Mouse (Mus musculus) forebrain, embryonic 15.5 days (tissue): ENCODE data around the gene Vmn1r79. TPM values are rescaled to one million over a fixed set of nuclear protein-coding genes. Genes with fewer than 3 reads are reported as not detected.
"Not testable (repeated sequence)": the region's sequence is repeated elsewhere in the genome, so short reads cannot be mapped to it uniquely, and the experiment has no call there.

Experiments
- ATAC-seq: fragments of 200-750 bp; cut with Nextera tagmentation; replicated peaks from 2 replicates; pipeline ENCODE4 v1.8.0; 2017; ENCODE audit warnings: mild to moderate bottlenecking, moderate TSS enrichment, moderate library complexity
- H3K27ac ChIP-seq: fragments of 300-500 bp; sonication (generic); replicated peaks from 2 replicates; pipeline ENCODE4 v1.5.1; 2015; ENCODE audit warnings: mild to moderate bottlenecking, inconsistent platforms
- H3K27me3 ChIP-seq: fragments of 300-500 bp; sonication (generic); 2 replicates; pipeline ENCODE4 v1.6.1; 2015; ENCODE audit warnings: inconsistent platforms
- H3K36me3 ChIP-seq: fragments of 300-500 bp; sonication (generic); 2 replicates; pipeline ENCODE4 v1.6.1; 2015; ENCODE audit warnings: mild to moderate bottlenecking, inconsistent platforms
- H3K4me1 ChIP-seq: fragments of 300-500 bp; sonication (generic); 2 replicates; pipeline ENCODE4 v1.6.1; 2015; ENCODE audit warnings: inconsistent platforms
- H3K4me2 ChIP-seq: fragments of 300-500 bp; sonication (generic); replicated peaks from 2 replicates; pipeline ENCODE4 v1.6.1; 2015; ENCODE audit warnings: mild to moderate bottlenecking, inconsistent platforms
- H3K4me3 ChIP-seq: fragments of 300-500 bp; sonication (generic); 2 replicates; pipeline ENCODE4 v1.5.1; 2015; ENCODE audit warnings: mild to moderate bottlenecking, inconsistent platforms
- H3K9ac ChIP-seq: fragments of 300-500 bp; sonication (generic); replicated peaks from 2 replicates; pipeline ENCODE4 v1.6.1; 2015; ENCODE audit warnings: mild to moderate bottlenecking, inconsistent platforms
- H3K9me3 ChIP-seq: fragments of 300-500 bp; sonication (generic); 2 replicates; pipeline ENCODE4 v1.6.1; 2016; ENCODE audit warnings: inconsistent platforms
- WGBS: fragments of 180-500 bp; shearing (Covaris S2); methylation state at CpG from one replicate; pipeline ENCODE4 v1.1.7; 2015; ENCODE audit warnings: mixed read lengths; 5-methylcytosine and 5-hydroxymethylcytosine counted together
- polyA plus RNA-seq: library from polyadenylated mRNA; unstranded; fragments of >200 nt; fragmentation: Nextera tagmentation; extraction: Ambion mirVana; gene quantifications from 2 replicates; pipeline ENCODE4 v1.2.1, GENCODE M21; 2015

Vmn1r79 gene
- not detected in 2 replicates for polyA plus RNA-seq

DNA sequence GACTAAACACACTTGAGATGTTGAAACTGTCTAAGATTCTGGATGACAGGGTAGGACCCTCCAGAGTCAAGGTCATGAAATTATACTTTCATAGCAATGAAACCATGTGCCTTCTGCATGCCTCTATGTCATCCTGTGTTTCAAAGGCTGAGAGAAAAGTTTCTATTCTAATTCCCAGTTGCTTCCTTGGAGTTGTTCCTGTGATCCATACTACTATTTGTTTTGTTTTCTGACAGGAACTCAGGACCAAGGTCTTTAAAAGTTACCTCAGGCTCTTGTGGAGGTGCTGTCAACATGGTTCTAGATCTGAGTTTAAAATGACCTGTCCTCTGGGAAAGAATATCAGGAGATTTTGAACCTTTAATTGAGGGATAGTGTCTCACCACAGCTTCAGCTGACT, at the start of gene Vmn1r79:
Gene Vmn1r79, plus strand, starts transcription at position 301 of the 400 bp plus-strand sequence.
- H3K36me3 ChIP-seq, H3K4me2 ChIP-seq, ATAC-seq, H3K9ac ChIP-seq, H3K4me3 ChIP-seq, H3K4me1 ChIP-seq, H3K27ac ChIP-seq, H3K9me3 ChIP-seq, H3K27me3 ChIP-seq: not testable (repeated sequence)

DNA sequence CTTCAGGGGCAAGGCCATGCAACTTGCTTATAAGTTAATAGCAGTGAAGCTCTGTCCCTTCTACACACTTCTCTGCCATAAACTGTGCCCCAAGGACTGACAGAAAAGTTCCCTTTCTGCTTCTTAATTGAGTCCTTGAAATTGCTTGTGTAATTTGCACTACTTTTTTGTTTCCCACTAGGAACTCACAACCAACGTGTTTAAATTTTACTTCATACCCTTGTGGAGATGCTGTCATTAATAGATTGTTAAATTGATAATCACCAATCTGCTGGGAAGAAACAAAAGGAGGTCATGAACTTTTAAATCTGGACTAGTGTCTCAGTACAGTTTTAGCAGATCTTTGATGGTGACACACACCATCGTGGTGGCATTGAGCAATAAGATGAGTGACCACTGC, 21.1 kb upstream of the Vmn1r79 start, which contains the start of gene Vmn1r78:
Gene Vmn1r78, plus strand, starts transcription at position 301 of the 400 bp plus-strand sequence.
- no peak within 1 kb of the TSS for H3K4me2 ChIP-seq
- no peak within 1 kb of the TSS for H3K9ac ChIP-seq
- ATAC-seq, result no peak
- WGBS, result 69% methylated on average over 2 of the region's 2 CpGs
- H3K9me3 ChIP-seq, result peaks cover 3% of the 10 kb centered on the region; the same call in 1 of the 2 replicates
- no peaks in the 10 kb centered on the region for H3K27me3 ChIP-seq
- H3K4me3 ChIP-seq, result no peak within 1 kb of the TSS
- H3K36me3 ChIP-seq, result no peaks in the 10 kb centered on the region
- H3K4me1 ChIP-seq, result no peaks in the 10 kb centered on the region
- H3K27ac ChIP-seq, result no peak within 1 kb of the TSS

DNA sequence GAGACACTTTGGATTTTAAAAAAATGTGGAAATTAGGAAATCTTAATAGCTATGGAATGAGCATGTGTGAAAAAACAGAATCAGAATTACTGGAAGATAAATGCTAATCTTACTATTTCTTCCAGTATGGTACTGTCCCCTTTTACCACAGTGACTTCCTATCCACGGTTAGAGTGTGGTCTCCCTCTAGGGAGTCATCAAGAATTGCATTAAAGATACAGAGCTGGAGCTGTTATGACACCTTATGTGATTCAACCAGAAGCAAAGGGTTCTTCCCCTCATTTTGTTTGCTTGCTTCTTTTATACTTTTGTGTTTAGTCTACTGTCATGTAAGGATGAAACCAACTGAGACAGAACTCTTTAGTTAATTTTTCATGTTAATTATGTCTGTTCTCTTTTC, 14.6 kb upstream of the Vmn1r79 start:
- not testable (repeated sequence) for H3K9ac ChIP-seq, H3K4me1 ChIP-seq, H3K9me3 ChIP-seq, ATAC-seq, H3K4me3 ChIP-seq, H3K27me3 ChIP-seq, H3K4me2 ChIP-seq, H3K27ac ChIP-seq, H3K36me3 ChIP-seq
- 50% methylated on average over 1 of the region's 1 CpGs for WGBS

DNA sequence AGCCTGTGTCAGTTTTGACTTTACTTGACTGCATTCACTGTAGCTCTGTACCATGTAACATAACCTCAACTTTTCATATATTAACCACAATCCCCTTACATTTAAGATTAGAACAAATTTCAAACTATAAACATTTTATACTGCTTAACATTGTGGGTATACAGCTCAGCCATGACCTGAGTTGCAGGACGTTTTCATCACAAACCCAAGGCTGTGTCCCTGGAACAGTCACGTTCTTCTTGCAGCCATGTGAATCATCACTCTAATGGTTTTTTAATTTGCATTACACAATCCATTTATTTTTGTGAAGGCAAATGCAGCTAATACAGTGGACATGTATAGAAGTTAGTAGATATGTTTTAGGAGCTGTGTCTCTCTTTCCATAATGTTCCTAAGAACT, 1.8 kb downstream of the Vmn1r79 start:
- H3K4me3 ChIP-seq, H3K27ac ChIP-seq, H3K4me1 ChIP-seq, H3K9ac ChIP-seq, H3K27me3 ChIP-seq, H3K9me3 ChIP-seq, H3K36me3 ChIP-seq, ATAC-seq, H3K4me2 ChIP-seq: not testable (repeated sequence)
- WGBS, result 63% methylated on average over 2 of the region's 2 CpGs

DNA sequence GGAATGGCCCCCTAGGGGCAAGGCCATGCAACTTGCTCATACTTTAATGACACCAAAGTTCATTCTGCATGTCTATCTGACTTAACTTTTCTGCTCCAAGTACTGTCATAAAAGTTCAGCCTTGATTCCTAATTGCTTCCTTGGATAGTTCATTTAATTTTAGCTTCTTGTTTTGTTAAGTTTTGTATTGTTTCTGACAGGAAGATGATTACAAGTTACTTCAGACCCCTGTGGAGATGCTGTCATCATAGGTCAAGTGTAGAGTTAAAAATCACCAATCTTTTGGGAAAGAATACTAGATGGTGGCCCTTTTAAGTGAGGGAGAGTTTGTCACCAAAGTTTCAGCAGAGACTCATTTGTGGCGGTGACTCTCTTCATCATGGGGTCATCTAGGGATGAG, 17.9 kb downstream of the Vmn1r79 start, which contains the start of gene Vmn1r80:
Gene Vmn1r80, plus strand, starts transcription at position 301 of the 400 bp plus-strand sequence.
- Histone ChIP-seq H3K9me3 (no peaks in the 10 kb centered on the region), H3K4me3 (no peak within 1 kb of the TSS), H3K4me2 (no peak within 1 kb of the TSS), H3K27ac (no peak within 1 kb of the TSS), H3K27me3 (no peaks in the 10 kb centered on the region), H3K4me1 (no peaks in the 10 kb centered on the region), H3K36me3 (no peaks in the 10 kb centered on the region), H3K9ac (no peak within 1 kb of the TSS)
- 88% methylated on average over 1 of the region's 1 CpGs for WGBS
- no peak for ATAC-seq

DNA sequence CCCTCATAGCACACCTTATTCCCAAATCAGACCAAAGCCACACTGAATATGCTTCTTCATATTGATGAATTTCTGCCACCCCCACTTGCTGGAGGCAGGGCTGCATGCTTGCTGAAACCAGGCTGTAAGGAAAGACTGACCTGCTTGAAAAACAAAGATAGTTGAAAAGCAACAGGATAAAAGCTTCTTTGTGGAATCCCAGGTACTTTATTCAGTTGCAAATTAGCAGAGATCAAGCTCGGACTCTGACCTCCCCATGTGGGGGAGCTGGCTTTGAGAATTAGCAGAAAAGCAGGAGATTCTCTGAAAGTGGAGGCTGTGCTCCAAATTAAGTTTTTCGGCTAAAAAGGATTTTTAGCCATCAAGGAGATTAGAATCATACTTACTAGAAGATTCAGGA, 33.1 kb downstream of the Vmn1r79 start:
- WGBS, result 50% methylated on average over 2 of the region's 2 CpGs

More for the DNA sequence above, 33.1 kb downstream of the Vmn1r79 start:
- H3K27ac ChIP-seq, result no peak overlapping the region
- H3K4me2 ChIP-seq, result no peak overlapping the region
- H3K9me3 ChIP-seq, result 0 out of 2 replicates have a peak, but pooled peaks cover 5% of the 10 kb centered on the region
- no peaks in the 10 kb centered on the region for H3K36me3 ChIP-seq
- no peaks in the 10 kb centered on the region for H3K27me3 ChIP-seq
- no peak for ATAC-seq
- H3K9ac ChIP-seq, result no peak overlapping the region
- H3K4me3 ChIP-seq, result no peak overlapping the region
- H3K4me1 ChIP-seq, result no peaks in the 10 kb centered on the region

Other genes with a start within 250 kb of the Vmn1r79 start
- gene Vmn1r76, start 233.1 kb upstream of the Vmn1r79 start, polyA plus RNA-seq, result not detected in 2 replicates
- gene Vmn1r77, start 134.5 kb upstream of the Vmn1r79 start, polyA plus RNA-seq, result not detected in 2 replicates
- gene Vmn1r78, start 21.0 kb upstream of the Vmn1r79 start, polyA plus RNA-seq, result not detected in 2 replicates
- gene Vmn1r80, start 18.0 kb downstream of the Vmn1r79 start, polyA plus RNA-seq, result not detected in 2 replicates
- gene Vmn1r81, start 97.0 kb downstream of the Vmn1r79 start, polyA plus RNA-seq, result not detected in 2 replicates
- not detected in 2 replicates for gene Vmn1r82, start 129.2 kb downstream of the Vmn1r79 start, polyA plus RNA-seq
- not detected in 2 replicates for gene Vmn1r83, start 158.2 kb downstream of the Vmn1r79 start, polyA plus RNA-seq
- gene Vmn1r84, start 198.0 kb downstream of the Vmn1r79 start, polyA plus RNA-seq, result not detected in 2 replicates